Mouse (Mus musculus) urinary bladder, adult 18-20 months (tissue): ENCODE results near the gene Sncg.
"Not testable (repeated sequence)": the region's sequence is repeated elsewhere in the genome, so short reads cannot be mapped to it uniquely, and the experiment has no call there.

Source experiments
- DNase-seq, 2 experiments: peaks; one replicate each; pipeline ENCODE4 v3.0.0; 2022; ENCODE audit warnings: low spot score in 2 of 2, mixed read lengths in 2 of 2

The Sncg gene

GRCm38 (mm10) chr14:34370921-34371320 is 3.7 kb downstream of the Sncg start:
- DNase-seq = no peak

- no peak for DNase-seq
Measured at GRCm38 (mm10) chr14:34370203-34370602, 4.4 kb downstream of the Sncg start.

- DNase-seq = no peak
Measured at GRCm38 (mm10) chr14:34365147-34365507, 9.5 kb downstream of the Sncg start.

- not testable (repeated sequence) for DNase-seq
Measured at GRCm38 (mm10) chr14:34364254-34365146, 10.1 kb downstream of the Sncg start.

- DNase-seq = peak; percentile 91 to 93
Measured at GRCm38 (mm10) chr14:34363490-34364253, 10.9 kb downstream of the Sncg start.

GRCm38 (mm10) chr14:34362726-34363445 is 11.7 kb downstream of the Sncg start:
- peak; percentile 64 to 76 for DNase-seq

- DNase-seq = no peak
Measured at GRCm38 (mm10) chr14:34362135-34362534, 12.5 kb downstream of the Sncg start.

- DNase-seq = no peak
Measured at GRCm38 (mm10) chr14:34360251-34360650, 14.3 kb downstream of the Sncg start.

GRCm38 (mm10) chr14:34359676-34360244 is 14.8 kb downstream of the Sncg start:
- no peak for DNase-seq

- peak in 1 of 2 experiments; percentile 27 for DNase-seq
Measured at GRCm38 (mm10) chr14:34357671-34358455, 16.7 kb downstream of the Sncg start.

- DNase-seq = no peak
Measured at GRCm38 (mm10) chr14:34355301-34355700, 19.3 kb downstream of the Sncg start, which contains the start of gene Fam25c. Gene Fam25c, minus strand, starts transcription at chr14:34355433.

GRCm38 (mm10) chr14:34354456-34354855 is 20.1 kb downstream of the Sncg start:
- no peak for DNase-seq

GRCm38 (mm10) chr14:34353326-34353725 is 21.3 kb downstream of the Sncg start:
- no peak for DNase-seq

GRCm38 (mm10) chr14:34352523-34352922 is 22.1 kb downstream of the Sncg start:
- DNase-seq = no peak

- DNase-seq = no peak
Measured at GRCm38 (mm10) chr14:34351660-34352059, 22.9 kb downstream of the Sncg start.

GRCm38 (mm10) chr14:34349007-34349406 is 25.6 kb downstream of the Sncg start:
- peak in 1 of 2 experiments; percentile 49 for DNase-seq

GRCm38 (mm10) chr14:34348301-34348700 is 26.3 kb downstream of the Sncg start:
- no peak for DNase-seq

GRCm38 (mm10) chr14:34347084-34347483 is 27.5 kb downstream of the Sncg start:
- DNase-seq = no peak

- DNase-seq = no peak
Measured at GRCm38 (mm10) chr14:34345771-34346566, 28.6 kb downstream of the Sncg start.

- no peak for DNase-seq
Measured at GRCm38 (mm10) chr14:34344361-34344760, 30.2 kb downstream of the Sncg start.
